In genomic region chr1:172148955-172149815, GRCm38 (mm10) we compare ENCODE assay signal across 8 mouse cellular contexts. TPM values are rescaled to one million over a fixed set of nuclear protein-coding genes. Genes with fewer than 3 reads are reported as not detected.
DNase-seq lines count a peak whose midpoint lies in the region; ATAC-seq and TF ChIP-seq lines count a peak whose summit lies in the region.

No protein-coding gene starts in this region.

- 13% methylated on average over 19 of the region's 19 CpGs for WGBS in kidney, embryonic 15.5 days
- whole genome bisulfite sequencing in forebrain, embryonic 16.5 days = 5% methylated on average over 19 of the region's 19 CpGs
- 4% methylated on average over 19 of the region's 19 CpGs for WGBS in lung, postnatal 0 days

- intact Hi-C loops in left cerebral cortex, postnatal 4 days (cut with DNase I) = no loop called here

- no peaks in the 10 kb centered on the region for H3K9me3 ChIP-seq in kidney, embryonic 15.5 days (replicated peaks)
- H3K9me3 ChIP-seq in forebrain, embryonic 16.5 days (ENCODE audit: control insufficient read depth, low read length) = no peaks in the 10 kb centered on the region
- no peaks in the 10 kb centered on the region for H3K9me3 ChIP-seq in lung, postnatal 0 days (ENCODE audit: low read length)

- H3K27me3 ChIP-seq in kidney, embryonic 15.5 days = no peaks in the 10 kb centered on the region
- no peaks in the 10 kb centered on the region for H3K27me3 ChIP-seq in forebrain, embryonic 16.5 days (replicated peaks; ENCODE audit: control insufficient read depth, insufficient read depth, low read length)
- no peaks in the 10 kb centered on the region for H3K27me3 ChIP-seq in lung, postnatal 0 days (replicated peaks; ENCODE audit: insufficient read depth, low read length)

- H3K9ac ChIP-seq in kidney, embryonic 15.5 days = peak overlapping the region; percentile 91
- H3K9ac ChIP-seq in forebrain, embryonic 16.5 days (replicated peaks; ENCODE audit: low read depth, low read length) = peak overlapping the region; percentile 99
- peak overlapping the region; percentile 99 for H3K9ac ChIP-seq in lung, postnatal 0 days (replicated peaks; ENCODE audit: low read depth)

- H3K27ac ChIP-seq in kidney, embryonic 15.5 days = peak overlapping the region; percentile 97
- no peak overlapping the region; the same call in 1 of the 2 replicates for H3K27ac ChIP-seq in forebrain, embryonic 16.5 days (ENCODE audit: low read length)
- H3K27ac ChIP-seq in lung, postnatal 0 days (ENCODE audit: low read length) = peak overlapping the region; percentile 96

- peaks cover 19% of the 10 kb centered on the region for H3K4me1 ChIP-seq in kidney, embryonic 15.5 days
- H3K4me1 ChIP-seq in forebrain, embryonic 16.5 days (replicated peaks; ENCODE audit: control insufficient read depth, insufficient read depth, low read length) = peaks cover 23% of the 10 kb centered on the region
- 0 out of 2 replicates have a peak, but pooled peaks cover 2% of the 10 kb centered on the region for H3K4me1 ChIP-seq in lung, postnatal 0 days (ENCODE audit: insufficient read depth, low read depth, low read length)

- ATAC-seq in kidney, embryonic 15.5 days (replicated peaks; ENCODE audit: low FRiP score) = no peak
- ATAC-seq in forebrain, embryonic 16.5 days = no peak
- ATAC-seq in lung, postnatal 0 days = no peak

- H3K4me2 ChIP-seq in kidney, embryonic 15.5 days = peak overlapping the region; percentile 63
- H3K4me2 ChIP-seq in forebrain, embryonic 16.5 days (ENCODE audit: low read length) = peak overlapping the region; percentile 81
- H3K4me2 ChIP-seq in lung, postnatal 0 days (replicated peaks; ENCODE audit: low read depth, low read length) = peak overlapping the region; percentile 65

- no peak for TF ChIP-seq CTCF in lung, postnatal 0 days (IDR thresholded peaks at IDR 0.05)

- H3K4me3 ChIP-seq in kidney, embryonic 15.5 days (replicated peaks) = peak overlapping the region; percentile 79
- peak overlapping the region; percentile 99 for H3K4me3 ChIP-seq in forebrain, embryonic 16.5 days (replicated peaks; ENCODE audit: low read length)
- peak overlapping the region; percentile 87 for H3K4me3 ChIP-seq in lung, postnatal 0 days (ENCODE audit: low read depth, low read length)

- peaks cover 43% of the 10 kb centered on the region for H3K36me3 ChIP-seq in kidney, embryonic 15.5 days
- peaks cover 9% of the 10 kb centered on the region; the same call in 1 of the 2 replicates for H3K36me3 ChIP-seq in forebrain, embryonic 16.5 days (ENCODE audit: control insufficient read depth, insufficient read depth)
- H3K36me3 ChIP-seq in lung, postnatal 0 days (ENCODE audit: insufficient read depth, low read length) = peaks cover 11% of the 10 kb centered on the region; the same call in 1 of the 2 replicates

- DNase-seq in kidney, postnatal 14 days = no peak
- DNase-seq in NIH3T3 (ENCODE audit: low read depth) = peak; percentile 44
- DNase-seq in lung, postnatal 0 days (ENCODE audit: low spot score) = peak; percentile 53
- DNase-seq in left cerebral cortex, postnatal 4 days = no peak
- DNase-seq in adrenal gland, adult 8-10 months = no peak
- DNase-seq in frontal cortex, postnatal 25 days (ENCODE audit: low spot score in 2 of 2) = no peak

- TF ChIP-seq EP300 in lung, postnatal 0 days (IDR thresholded peaks at IDR 0.05) = no peak

RNA-seq across cellular contexts. Expression of gene Dcaf8, which starts 1.3 kb away (rescaled TPM):
- polyA plus RNA-seq in kidney, embryonic 15.5 days (2015; fragmentation: Nextera tagmentation; extraction: Ambion mirVana) = 125 and 132 TPM in 2 replicates
- 106 and 107 TPM in 2 replicates for polyA plus RNA-seq in forebrain, embryonic 16.5 days (2015; fragmentation: Nextera tagmentation; extraction: Ambion mirVana)
- 93.7 and 96.6 TPM in 2 replicates for polyA plus RNA-seq in lung, postnatal 0 days (2015; fragmentation: Nextera tagmentation; extraction: Ambion mirVana)
- 10 to 100 TPM; 71.9 to 75.8 TPM for total RNA-seq in left cerebral cortex, postnatal 4 days (2021)
- 100 to 1,000 TPM; 141 to 189 (median 156) TPM for total RNA-seq in adrenal gland, adult 8-10 months (2022)

RNA-seq across cellular contexts. Expression of gene Pex19, which starts 22.6 kb away (rescaled TPM):
- polyA plus RNA-seq in kidney, embryonic 15.5 days (2015; fragmentation: Nextera tagmentation; extraction: Ambion mirVana) = 149 and 154 TPM in 2 replicates
- polyA plus RNA-seq in forebrain, embryonic 16.5 days (2015; fragmentation: Nextera tagmentation; extraction: Ambion mirVana) = 155 and 157 TPM in 2 replicates
- 74.5 and 74.9 TPM in 2 replicates for polyA plus RNA-seq in lung, postnatal 0 days (2015; fragmentation: Nextera tagmentation; extraction: Ambion mirVana)
- total RNA-seq in left cerebral cortex, postnatal 4 days (2021) = 10 to 100 TPM; 73.9 to 84.3 TPM
- 100 to 1,000 TPM in 3 of 4 experiments, 10 to 100 TPM in 1; 99.8 to 153 (median 120) TPM for total RNA-seq in adrenal gland, adult 8-10 months (2022)

RNA-seq across cellular contexts. Expression of gene Pea15a, which starts 57.4 kb away (rescaled TPM):
- 107 and 124 TPM in 2 replicates for polyA plus RNA-seq in kidney, embryonic 15.5 days (2015; fragmentation: Nextera tagmentation; extraction: Ambion mirVana)
- 472 and 511 TPM in 2 replicates for polyA plus RNA-seq in forebrain, embryonic 16.5 days (2015; fragmentation: Nextera tagmentation; extraction: Ambion mirVana)
- 114 and 118 TPM in 2 replicates for polyA plus RNA-seq in lung, postnatal 0 days (2015; fragmentation: Nextera tagmentation; extraction: Ambion mirVana)
- 100 to 1,000 TPM; 314 to 321 TPM for total RNA-seq in left cerebral cortex, postnatal 4 days (2021)
- total RNA-seq in adrenal gland, adult 8-10 months (2022) = 10 to 100 TPM; 48.4 to 89.7 (median 63.1) TPM

Comparison
In these comparisons a context has a peak if more than half of its experiments do, and no peak if none do; other contexts are left out.
1. DNase-seq: peak in NIH3T3 (single experiment) and lung, postnatal 0 days (single experiment); none in kidney, postnatal 14 days (single experiment), left cerebral cortex, postnatal 4 days (single experiment), adrenal gland, adult 8-10 months (single experiment) and frontal cortex, postnatal 25 days (0 of 2).
2. Peak in every context shown above with its lines, with median percentiles within 50 percentile points of each other: H3K4me2 ChIP-seq, H3K4me3 ChIP-seq and H3K9ac ChIP-seq.